Mouse (Mus musculus) telencephalon, adult 2 months (tissue): ENCODE measurements at regions not wholly inside any gene's neighbourhood (a gene's known extent, or its start where the extent isn't known, plus 50 kb on each side); places are given as distances from the start of the nearest gene placed in this dataset.

Source experiments
- DNase-seq: peaks from one replicate; pipeline ENCODE4 v3.0.0-alpha.2; 2011; ENCODE audit warnings: low read depth, low spot score

- DNase-seq: no peak
Measured at GRCm38 (mm10) chr2:159645861-159646260, 688.1 kb downstream of the Gm826 start.

- DNase-seq: no peak
Measured at GRCm38 (mm10) chr2:159646595-159646994, 687.4 kb downstream of the Gm826 start.

GRCm38 (mm10) chr2:159652243-159652642, 681.7 kb downstream of the Gm826 start:
- no peak for DNase-seq

- no peak for DNase-seq
Measured at GRCm38 (mm10) chr2:159676845-159677244, 657.1 kb downstream of the Gm826 start.

- no peak for DNase-seq
Measured at GRCm38 (mm10) chr2:159680641-159681040, 653.3 kb downstream of the Gm826 start.

GRCm38 (mm10) chr2:159703100-159703499, 630.9 kb downstream of the Gm826 start:
- DNase-seq: no peak

- DNase-seq: no peak
Measured at GRCm38 (mm10) chr2:159708141-159708540, 625.8 kb downstream of the Gm826 start.

GRCm38 (mm10) chr2:159714633-159715032, 619.3 kb downstream of the Gm826 start:
- DNase-seq: no peak

- DNase-seq: no peak
Measured at GRCm38 (mm10) chr2:159718738-159719137, 615.2 kb downstream of the Gm826 start.

- no peak for DNase-seq
Measured at GRCm38 (mm10) chr2:159725158-159726076, 608.5 kb downstream of the Gm826 start.

- no peak for DNase-seq
Measured at GRCm38 (mm10) chr2:159729301-159729700, 604.7 kb downstream of the Gm826 start.

GRCm38 (mm10) chr2:159730221-159730620, 603.7 kb downstream of the Gm826 start:
- no peak for DNase-seq

- DNase-seq: no peak
Measured at GRCm38 (mm10) chr2:159731305-159731704, 602.7 kb downstream of the Gm826 start.

- DNase-seq: no peak
Measured at GRCm38 (mm10) chr2:159732413-159732812, 601.5 kb downstream of the Gm826 start.

- DNase-seq: no peak
Measured at GRCm38 (mm10) chr2:159734576-159734975, 599.4 kb downstream of the Gm826 start.

GRCm38 (mm10) chr2:159755541-159756011, 578.4 kb downstream of the Gm826 start:
- peak; percentile 19 for DNase-seq

- DNase-seq: no peak
Measured at GRCm38 (mm10) chr2:159760806-159761205, 573.2 kb downstream of the Gm826 start.

- DNase-seq: no peak
Measured at GRCm38 (mm10) chr2:159763115-159763514, 570.8 kb downstream of the Gm826 start.
